Mouse (Mus musculus) hindbrain, postnatal 0 days (tissue): ENCODE data around the gene Brd7. TPM values are rescaled to one million over a fixed set of nuclear protein-coding genes. Genes with fewer than 3 reads are reported as not detected.

ENCODE experiments used
- ATAC-seq: fragments of 200-750 bp; cut with Nextera tagmentation; 2 replicates; pipeline ENCODE4 v1.8.0; 2017; ENCODE audit warnings: mild to moderate bottlenecking, moderate TSS enrichment, moderate library complexity
- DNase-seq: peaks from one replicate; pipeline ENCODE4 v3.0.0-alpha.2; 2015; ENCODE audit warnings: low spot score
- H3K27ac ChIP-seq: fragments of 300-500 bp; sonication (generic); 2 replicates; pipeline ENCODE4 v1.5.1; 2014; ENCODE audit warnings: mild to moderate bottlenecking
- H3K27me3 ChIP-seq: fragments of 300-500 bp; sonication (generic); 2 replicates; pipeline ENCODE4 v1.6.1; 2014; ENCODE audit warnings: low read length, mixed read lengths; ENCODE audit not compliant: insufficient read depth
- H3K36me3 ChIP-seq: fragments of 300-500 bp; sonication (generic); 2 replicates; pipeline ENCODE4 v1.6.1; 2014; ENCODE audit warnings: low read length, mixed read lengths; ENCODE audit not compliant: insufficient read depth
- H3K4me1 ChIP-seq: fragments of 300-500 bp; sonication (generic); 2 replicates; pipeline ENCODE4 v1.6.1; 2014; ENCODE audit warnings: antibody characterized with exemption, low read length, mixed read lengths; ENCODE audit not compliant: insufficient read depth
- H3K4me2 ChIP-seq: fragments of 300-500 bp; sonication (generic); 2 replicates; pipeline ENCODE4 v1.6.1; 2014; ENCODE audit warnings: low read depth, mild to moderate bottlenecking, low read length, moderate library complexity, mixed read lengths
- H3K4me3 ChIP-seq: fragments of 300-500 bp; sonication (generic); 2 replicates; pipeline ENCODE4 v1.5.1; 2014; ENCODE audit warnings: low read length
- H3K9ac ChIP-seq: fragments of 300-500 bp; sonication (generic); replicated peaks from 2 replicates; pipeline ENCODE4 v1.6.1; 2014; ENCODE audit warnings: mild to moderate bottlenecking, low read length, moderate library complexity, mixed read lengths
- H3K9me3 ChIP-seq: fragments of 300-500 bp; sonication (generic); 2 replicates; pipeline ENCODE4 v1.6.1; 2016; ENCODE audit warnings: low read length, mixed read lengths
- CTCF ChIP-seq: IDR thresholded peaks from 2 replicates; pipeline ENCODE4 v1.5.1; 2016; ENCODE audit warnings: antibody characterized with exemption, control low read depth, low read depth
- WGBS: fragments of 180-500 bp; shearing (Covaris S2); extraction: QIAGEN DNeasy Blood & Tissue Kit; methylation state at CpG from one replicate; pipeline ENCODE4 v1.1.7; 2014; 5-methylcytosine and 5-hydroxymethylcytosine counted together
- polyA plus RNA-seq: library from polyadenylated mRNA; unstranded; fragments of >200 nt; fragmentation: Nextera tagmentation; extraction: Ambion mirVana; gene quantifications from 2 replicates; pipeline ENCODE4 v1.2.1, GENCODE M21; 2015
- total RNA-seq: library from RNA; depleted of rRNA; stranded (reverse); fragments of >200 nt; gene quantifications from 2 replicates; pipeline ENCODE4 v1.2.3, GENCODE M21; 2014

The Brd7 gene
- total and polyA plus RNA-seq, 2 experiments from 2014 or later = 15.5 to 57.8 TPM

- Histone ChIP-seq H3K27ac (no peak overlapping the region), H3K36me3 (peaks cover 50% of the 10 kb centered on the region), H3K4me3 (no peak overlapping the region), H3K9ac (no peak overlapping the region), H3K4me2 (no peak overlapping the region), H3K9me3 (no peaks in the 10 kb centered on the region), H3K4me1 (no peaks in the 10 kb centered on the region), H3K27me3 (no peaks in the 10 kb centered on the region)
- no peak for TF ChIP-seq CTCF
- no peak for DNase-seq
- 86% methylated on average over 2 of the region's 2 CpGs for WGBS
- ATAC-seq = no peak
Measured at GRCm38 (mm10) chr8:88334384-88334783, 27.6 kb downstream of the Brd7 start.

GRCm38 (mm10) chr8:88330816-88331215 is 31.2 kb downstream of the Brd7 start:
- H3K9me3 ChIP-seq = no peaks in the 10 kb centered on the region
- H3K36me3 ChIP-seq = peaks cover 56% of the 10 kb centered on the region
- H3K4me2 ChIP-seq = no peak overlapping the region
- no peaks in the 10 kb centered on the region for H3K27me3 ChIP-seq
- WGBS = 96% methylated on average over 3 of the region's 3 CpGs
- no peak overlapping the region for H3K27ac ChIP-seq
- ATAC-seq (no peak), DNase-seq (no peak)
- H3K4me1 ChIP-seq = no peaks in the 10 kb centered on the region
- H3K9ac ChIP-seq = no peak overlapping the region
- no peak for TF ChIP-seq CTCF
- H3K4me3 ChIP-seq = no peak overlapping the region

GRCm38 (mm10) chr8:88328689-88329088 is 33.3 kb downstream of the Brd7 start:
- ATAC-seq (no peak), DNase-seq (peak; percentile 12)
- H3K4me1 ChIP-seq = no peaks in the 10 kb centered on the region
- no peak for TF ChIP-seq CTCF
- H3K4me3 ChIP-seq = no peak overlapping the region
- no peaks in the 10 kb centered on the region for H3K9me3 ChIP-seq
- no peak overlapping the region for H3K4me2 ChIP-seq
- H3K27ac ChIP-seq = no peak overlapping the region
- no peaks in the 10 kb centered on the region for H3K27me3 ChIP-seq
- 66% methylated on average over 6 of the region's 6 CpGs for WGBS
- peaks cover 56% of the 10 kb centered on the region for H3K36me3 ChIP-seq
- no peak overlapping the region for H3K9ac ChIP-seq

- no peak for DNase-seq
- ATAC-seq = no peak
- Histone ChIP-seq H3K4me2 (no peak overlapping the region), H3K36me3 (peaks cover 39% of the 10 kb centered on the region), H3K4me3 (no peak overlapping the region), H3K4me1 (no peaks in the 10 kb centered on the region), H3K9me3 (no peaks in the 10 kb centered on the region), H3K27me3 (no peaks in the 10 kb centered on the region), H3K27ac (no peak overlapping the region), H3K9ac (no peak overlapping the region)
- WGBS = 97% methylated on average over 12 of the region's 12 CpGs
- no peak for TF ChIP-seq CTCF
Measured at GRCm38 (mm10) chr8:88326328-88326727, 35.7 kb downstream of the Brd7 start.

- H3K9ac ChIP-seq = no peak overlapping the region
- DNase-seq (no peak), ATAC-seq (no peak)
- H3K4me1 ChIP-seq = no peaks in the 10 kb centered on the region
- H3K4me3 ChIP-seq = no peak overlapping the region
- 93% methylated on average over 5 of the region's 5 CpGs for WGBS
- no peaks in the 10 kb centered on the region for H3K9me3 ChIP-seq
- H3K27me3 ChIP-seq = no peaks in the 10 kb centered on the region
- no peak for TF ChIP-seq CTCF
- peaks cover 35% of the 10 kb centered on the region; the same call in 1 of the 2 replicates for H3K36me3 ChIP-seq
- H3K4me2 ChIP-seq = no peak overlapping the region
- H3K27ac ChIP-seq = no peak overlapping the region
Measured at GRCm38 (mm10) chr8:88325795-88326194, 36.2 kb downstream of the Brd7 start.

GRCm38 (mm10) chr8:88325251-88325650 is 36.7 kb downstream of the Brd7 start:
- 0 out of 2 replicates have a peak, but pooled peaks have one; percentile 24 for ATAC-seq
- no peak for DNase-seq
- no peak overlapping the region for H3K9ac ChIP-seq
- no peak overlapping the region for H3K4me2 ChIP-seq
- H3K36me3 ChIP-seq = peaks cover 35% of the 10 kb centered on the region; the same call in 1 of the 2 replicates
- H3K4me1 ChIP-seq = no peaks in the 10 kb centered on the region
- no peaks in the 10 kb centered on the region for H3K27me3 ChIP-seq
- no peak overlapping the region for H3K27ac ChIP-seq
- TF ChIP-seq CTCF = no peak
- WGBS = 61% methylated on average over 5 of the region's 5 CpGs
- no peaks in the 10 kb centered on the region for H3K9me3 ChIP-seq
- H3K4me3 ChIP-seq = no peak overlapping the region

GRCm38 (mm10) chr8:88324760-88325159 is 37.2 kb downstream of the Brd7 start:
- ATAC-seq = no peak
- Histone ChIP-seq H3K4me3 (no peak overlapping the region), H3K9ac (no peak overlapping the region), H3K27ac (no peak overlapping the region), H3K4me2 (no peak overlapping the region), H3K4me1 (no peaks in the 10 kb centered on the region), H3K27me3 (no peaks in the 10 kb centered on the region), H3K9me3 (no peaks in the 10 kb centered on the region), H3K36me3 (peaks cover 35% of the 10 kb centered on the region; the same call in 1 of the 2 replicates)
- WGBS = 90% methylated on average over 11 of the region's 11 CpGs
- no peak for DNase-seq
- TF ChIP-seq CTCF = no peak
